Mouse (Mus musculus): ENCODE results near the gene Psd. TPM values are rescaled to one million over a fixed set of nuclear protein-coding genes. Genes with fewer than 3 reads are reported as not detected.

Gene Psd
- total RNA-seq, 4 experiments from 2014 or later: 550 to 592 (median 567) TPM

GRCm38 (mm10) chr19:46322144-46322995 is 4.6 kb downstream of the Psd start:
- DNase-seq (ENCODE audit: low spot score in 2 of 2): peak; percentile 18 to 43

GRCm38 (mm10) chr19:46321101-46321943 is 5.6 kb downstream of the Psd start:
- peak; percentile 12 to 52 for DNase-seq (ENCODE audit: low spot score in 2 of 2)

GRCm38 (mm10) chr19:46320076-46320785 is 6.7 kb downstream of the Psd start:
- peak in 1 of 2 experiments; percentile 18 for DNase-seq (ENCODE audit: low spot score in 2 of 2)

- DNase-seq (ENCODE audit: low spot score in 2 of 2): peak; percentile 69 to 96
Observed at GRCm38 (mm10) chr19:46318586-46319378, 8.2 kb downstream of the Psd start.

GRCm38 (mm10) chr19:46318031-46318471 is 8.9 kb downstream of the Psd start:
- DNase-seq (ENCODE audit: low spot score in 2 of 2): peak; percentile 43 to 45

GRCm38 (mm10) chr19:46317546-46317885 is 9.4 kb downstream of the Psd start:
- peak; percentile 7 to 21 for DNase-seq (ENCODE audit: low spot score in 2 of 2)

GRCm38 (mm10) chr19:46316846-46317545 is 10.0 kb downstream of the Psd start:
- DNase-seq (ENCODE audit: low spot score in 2 of 2): peak; percentile 63 to 89

- DNase-seq (ENCODE audit: low spot score in 2 of 2): peak; percentile 4 to 23
Observed at GRCm38 (mm10) chr19:46315752-46316610, 11.0 kb downstream of the Psd start.

GRCm38 (mm10) chr19:46314872-46315742 is 11.8 kb downstream of the Psd start:
- no peak for DNase-seq (ENCODE audit: low spot score in 2 of 2)

GRCm38 (mm10) chr19:46314151-46314601 is 12.8 kb downstream of the Psd start:
- peak in 1 of 2 experiments; percentile 29 for DNase-seq (ENCODE audit: low spot score in 2 of 2)

GRCm38 (mm10) chr19:46313591-46313990 is 13.4 kb downstream of the Psd start:
- no peak for DNase-seq (ENCODE audit: low spot score in 2 of 2)

GRCm38 (mm10) chr19:46313116-46313515 is 13.8 kb downstream of the Psd start:
- DNase-seq (ENCODE audit: low spot score in 2 of 2): peak in 1 of 2 experiments; percentile 10

- DNase-seq (ENCODE audit: low spot score in 2 of 2): peak in 1 of 2 experiments; percentile 9
Observed at GRCm38 (mm10) chr19:46312566-46312965, 14.4 kb downstream of the Psd start.

- no peak for DNase-seq (ENCODE audit: low spot score in 2 of 2)
Observed at GRCm38 (mm10) chr19:46311341-46311740, 15.6 kb downstream of the Psd start.

GRCm38 (mm10) chr19:46310312-46310865 is 16.6 kb downstream of the Psd start:
- DNase-seq (ENCODE audit: low spot score in 2 of 2): peak in 1 of 2 experiments; percentile 21

- peak in 1 of 2 experiments; percentile 12 for DNase-seq (ENCODE audit: low spot score in 2 of 2)
Observed at GRCm38 (mm10) chr19:46309651-46310305, 17.2 kb downstream of the Psd start.

All from left cerebral cortex, adult 8-10 months (tissue).